8 mouse cellular contexts compared by ENCODE assay signal in the genomic region with DNA sequence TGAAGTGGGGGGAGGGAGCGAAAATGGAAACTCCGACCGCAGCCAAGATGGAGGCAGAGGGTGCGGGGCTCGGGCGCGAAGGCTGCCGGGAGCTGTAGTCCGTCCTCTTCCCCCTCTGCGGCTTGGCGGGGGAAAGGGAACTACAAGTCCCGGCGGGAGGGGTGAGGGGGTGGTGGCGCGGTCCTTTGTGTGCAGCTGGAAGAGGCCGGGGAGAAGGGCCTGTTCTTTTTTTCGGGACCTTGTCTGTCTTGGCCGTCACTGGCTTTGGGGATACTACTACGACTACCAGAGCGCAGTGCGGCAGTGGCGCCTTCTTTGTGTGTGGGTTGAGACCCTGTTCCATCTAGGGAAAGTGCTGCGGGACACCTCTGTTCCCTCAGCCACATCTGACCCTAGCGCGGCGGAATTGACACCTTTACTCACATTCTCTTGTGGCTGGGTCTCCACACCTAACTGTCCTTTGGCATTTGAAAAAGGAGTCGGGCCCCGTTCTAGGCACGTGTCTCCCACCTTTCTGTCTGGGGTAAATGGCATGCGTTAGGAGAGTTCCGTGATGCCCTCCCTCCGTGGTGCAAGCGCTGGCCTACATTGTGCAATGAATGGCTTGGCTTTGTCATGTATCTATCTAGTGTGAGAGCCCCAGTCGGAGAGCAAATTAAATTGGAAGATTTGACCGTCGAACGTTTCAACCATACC. TPM values are rescaled to one million over a fixed set of nuclear protein-coding genes. Genes with fewer than 3 reads are reported as not detected.
DNase-seq lines count a peak whose midpoint lies in the region; ATAC-seq and TF ChIP-seq lines count a peak whose summit lies in the region.

No protein-coding gene starts in this region.

- H3K4me2 ChIP-seq in forebrain, embryonic 13.5 days = peak overlapping the region; percentile 71
- peak overlapping the region; percentile 89 for H3K4me2 ChIP-seq in heart, postnatal 0 days (ENCODE audit: low read depth, low read length)
- H3K4me2 ChIP-seq in liver, embryonic 15.5 days = peak overlapping the region; percentile 81
- peak overlapping the region; percentile 70 for H3K4me2 ChIP-seq in neural tube, embryonic 12.5 days (replicated peaks)

- peak; percentile 84 for ATAC-seq in cerebellum, adult (ENCODE audit: insufficient number of reproducible peaks, low FRiP score, low TSS enrichment)
- ATAC-seq in forebrain, embryonic 13.5 days = peak; percentile 96
- ATAC-seq in heart, postnatal 0 days (ENCODE audit: insufficient read depth, low read depth) = peak; percentile 90
- ATAC-seq in liver, embryonic 15.5 days (ENCODE audit: insufficient read depth) = peak; percentile 90
- ATAC-seq in neural tube, embryonic 12.5 days (ENCODE audit: low FRiP score, low read depth) = peak; percentile 97

- no peak for TF ChIP-seq CTCF in heart, postnatal 0 days (IDR thresholded peaks at IDR 0.05; ENCODE audit: low read depth)

- peaks cover 13% of the 10 kb centered on the region for H3K4me1 ChIP-seq in forebrain, embryonic 13.5 days
- H3K4me1 ChIP-seq in heart, postnatal 0 days (ENCODE audit: control insufficient read depth, insufficient read depth) = peaks cover 16% of the 10 kb centered on the region
- H3K4me1 ChIP-seq in liver, embryonic 15.5 days (replicated peaks) = peaks cover 44% of the 10 kb centered on the region
- peaks cover 8% of the 10 kb centered on the region for H3K4me1 ChIP-seq in neural tube, embryonic 12.5 days

- DNase-seq in ES-CJ7 (ENCODE audit: low read depth, low spot score) = peak; percentile 91
- DNase-seq in heart, postnatal 0 days (ENCODE audit: low spot score) = peak; percentile 91
- DNase-seq in kidney, postnatal 36 days = peak; percentile 92 to 93
- peak; percentile 81 for DNase-seq in telencephalon, adult 2 months (ENCODE audit: low read depth, low spot score)

- H3K36me3 ChIP-seq in forebrain, embryonic 13.5 days (ENCODE audit: poor library complexity, severe bottlenecking) = no peaks in the 10 kb centered on the region
- H3K36me3 ChIP-seq in heart, postnatal 0 days (replicated peaks; ENCODE audit: control insufficient read depth, insufficient read depth, low read length) = no peaks in the 10 kb centered on the region
- no peaks in the 10 kb centered on the region; the same call in 1 of the 2 replicates for H3K36me3 ChIP-seq in liver, embryonic 15.5 days (replicated peaks)
- no peaks in the 10 kb centered on the region; the same call in 1 of the 2 replicates for H3K36me3 ChIP-seq in neural tube, embryonic 12.5 days

- peak overlapping the region; percentile 85 for H3K4me3 ChIP-seq in forebrain, embryonic 13.5 days
- H3K4me3 ChIP-seq in heart, postnatal 0 days (ENCODE audit: low read depth, low read length) = peak overlapping the region; percentile 88
- H3K4me3 ChIP-seq in liver, embryonic 15.5 days (replicated peaks) = peak overlapping the region; percentile 94
- peak overlapping the region; percentile 87 for H3K4me3 ChIP-seq in neural tube, embryonic 12.5 days

- under 1% methylated on average over 35 of the region's 37 CpGs for WGBS in forebrain, embryonic 13.5 days
- WGBS in heart, postnatal 0 days = under 1% methylated on average over 30 of the region's 37 CpGs
- WGBS in liver, embryonic 15.5 days (ENCODE audit: insufficient replicate concordance) = under 1% methylated on average over 35 of the region's 37 CpGs
- under 1% methylated on average over 37 of the region's 37 CpGs for WGBS in neural tube, embryonic 12.5 days

- TF ChIP-seq EP300 in heart, postnatal 0 days (IDR thresholded peaks at IDR 0.05; ENCODE audit: low read depth) = peak; percentile 17; the same call in 1 of the 2 replicates

- no peaks in the 10 kb centered on the region for H3K9me3 ChIP-seq in forebrain, embryonic 13.5 days (replicated peaks)
- no peaks in the 10 kb centered on the region for H3K9me3 ChIP-seq in heart, postnatal 0 days (replicated peaks; ENCODE audit: control insufficient read depth, low read length)
- H3K9me3 ChIP-seq in liver, embryonic 15.5 days (replicated peaks) = no peaks in the 10 kb centered on the region
- H3K9me3 ChIP-seq in neural tube, embryonic 12.5 days = no peaks in the 10 kb centered on the region

- peak overlapping the region; percentile 96 for H3K27ac ChIP-seq in forebrain, embryonic 13.5 days
- H3K27ac ChIP-seq in heart, postnatal 0 days (ENCODE audit: low read depth) = peak overlapping the region; percentile 96
- H3K27ac ChIP-seq in liver, embryonic 15.5 days (replicated peaks) = peak overlapping the region; percentile 92
- peak overlapping the region; percentile 95 for H3K27ac ChIP-seq in neural tube, embryonic 12.5 days

- H3K9ac ChIP-seq in forebrain, embryonic 13.5 days = peak overlapping the region; percentile 95
- peak overlapping the region; percentile 93 for H3K9ac ChIP-seq in heart, postnatal 0 days (replicated peaks; ENCODE audit: low read depth, low read length)
- peak overlapping the region; percentile 94 for H3K9ac ChIP-seq in liver, embryonic 15.5 days
- H3K9ac ChIP-seq in neural tube, embryonic 12.5 days = peak overlapping the region; percentile 96

- H3K27me3 ChIP-seq in forebrain, embryonic 13.5 days = no peaks in the 10 kb centered on the region
- no peaks in the 10 kb centered on the region for H3K27me3 ChIP-seq in heart, postnatal 0 days (ENCODE audit: control insufficient read depth, insufficient read depth, low read length)
- no peaks in the 10 kb centered on the region for H3K27me3 ChIP-seq in liver, embryonic 15.5 days
- H3K27me3 ChIP-seq in neural tube, embryonic 12.5 days (replicated peaks) = no peaks in the 10 kb centered on the region

RNA-seq across cellular contexts. Expression of a gene that starts 0.9 kb away (rescaled TPM):
- polyA plus RNA-seq in forebrain, embryonic 13.5 days (2015; fragmentation: Nextera tagmentation; extraction: Ambion mirVana) = 468 and 476 TPM in 2 replicates
- 229 and 268 TPM in 2 replicates for total RNA-seq in heart, postnatal 0 days (2014; rRNA removed; ENCODE audit: low replicate concordance)
- 225 and 238 TPM in 2 replicates for polyA plus RNA-seq in heart, postnatal 0 days (2015; fragmentation: Nextera tagmentation; extraction: Ambion mirVana)
- polyA plus RNA-seq in liver, embryonic 15.5 days (2015; fragmentation: Nextera tagmentation; extraction: Ambion mirVana) = 104 TPM in 2 replicates
- 480 and 531 TPM in 2 replicates for polyA plus RNA-seq in neural tube, embryonic 12.5 days (2016; fragmentation: Nextera tagmentation; extraction: Ambion mirVana)

RNA-seq across cellular contexts. Expression of a gene that starts 25.6 kb away (rescaled TPM):
- 54.5 and 61.0 TPM in 2 replicates for polyA plus RNA-seq in forebrain, embryonic 13.5 days (2015; fragmentation: Nextera tagmentation; extraction: Ambion mirVana)
- 31.8 TPM in 2 replicates for total RNA-seq in heart, postnatal 0 days (2014; rRNA removed; ENCODE audit: low replicate concordance)
- polyA plus RNA-seq in heart, postnatal 0 days (2015; fragmentation: Nextera tagmentation; extraction: Ambion mirVana) = 60.0 and 72.5 TPM in 2 replicates
- 14.9 and 15.4 TPM in 2 replicates for polyA plus RNA-seq in liver, embryonic 15.5 days (2015; fragmentation: Nextera tagmentation; extraction: Ambion mirVana)
- 61.9 and 78.6 TPM in 2 replicates for polyA plus RNA-seq in neural tube, embryonic 12.5 days (2016; fragmentation: Nextera tagmentation; extraction: Ambion mirVana)

RNA-seq across cellular contexts. Expression of a gene that starts 37.0 kb away (rescaled TPM):
- polyA plus RNA-seq in forebrain, embryonic 13.5 days (2015; fragmentation: Nextera tagmentation; extraction: Ambion mirVana) = 135 and 142 TPM in 2 replicates
- 38.3 and 43.2 TPM in 2 replicates for total RNA-seq in heart, postnatal 0 days (2014; rRNA removed; ENCODE audit: low replicate concordance)
- 37.7 and 39.0 TPM in 2 replicates for polyA plus RNA-seq in heart, postnatal 0 days (2015; fragmentation: Nextera tagmentation; extraction: Ambion mirVana)
- polyA plus RNA-seq in liver, embryonic 15.5 days (2015; fragmentation: Nextera tagmentation; extraction: Ambion mirVana) = 32.7 and 37.1 TPM in 2 replicates
- polyA plus RNA-seq in neural tube, embryonic 12.5 days (2016; fragmentation: Nextera tagmentation; extraction: Ambion mirVana) = 125 and 126 TPM in 2 replicates

RNA-seq across cellular contexts. Expression of a gene that starts 52.7 kb away (rescaled TPM):
- not detected in 2 replicates for polyA plus RNA-seq in forebrain, embryonic 13.5 days (2015; fragmentation: Nextera tagmentation; extraction: Ambion mirVana)
- not detected in 2 replicates for total RNA-seq in heart, postnatal 0 days (2014; rRNA removed; ENCODE audit: low replicate concordance)
- not detected in 2 replicates for polyA plus RNA-seq in heart, postnatal 0 days (2015; fragmentation: Nextera tagmentation; extraction: Ambion mirVana)
- polyA plus RNA-seq in liver, embryonic 15.5 days (2015; fragmentation: Nextera tagmentation; extraction: Ambion mirVana) = 0.77 and 0.94 TPM in 2 replicates
- polyA plus RNA-seq in neural tube, embryonic 12.5 days (2016; fragmentation: Nextera tagmentation; extraction: Ambion mirVana) = 0.66 and 0.88 TPM in 2 replicates

RNA-seq across cellular contexts. Expression of a gene that starts 57.2 kb away (rescaled TPM):
- polyA plus RNA-seq in forebrain, embryonic 13.5 days (2015; fragmentation: Nextera tagmentation; extraction: Ambion mirVana) = not detected in 2 replicates
- total RNA-seq in heart, postnatal 0 days (2014; rRNA removed; ENCODE audit: low replicate concordance) = not detected in 2 replicates
- polyA plus RNA-seq in heart, postnatal 0 days (2015; fragmentation: Nextera tagmentation; extraction: Ambion mirVana) = 0.04 TPM in 1 of 2 replicates, not detected in the other
- 2.0 and 2.2 TPM in 2 replicates for polyA plus RNA-seq in liver, embryonic 15.5 days (2015; fragmentation: Nextera tagmentation; extraction: Ambion mirVana)
- 0.13 and 0.16 TPM in 2 replicates for polyA plus RNA-seq in neural tube, embryonic 12.5 days (2016; fragmentation: Nextera tagmentation; extraction: Ambion mirVana)

Comparison
In these comparisons a context has a peak if more than half of its experiments do, and no peak if none do; other contexts are left out.
1. Peak in every context shown above with its lines: DNase-seq, ATAC-seq, H3K4me3 ChIP-seq and H3K27ac ChIP-seq.